Mouse (Mus musculus): ENCODE data around the gene Pigp.
"Not testable (repeated sequence)": the region's sequence is repeated elsewhere in the genome, so short reads cannot be mapped to it uniquely, and the experiment has no call there.

Pigp gene

DNA sequence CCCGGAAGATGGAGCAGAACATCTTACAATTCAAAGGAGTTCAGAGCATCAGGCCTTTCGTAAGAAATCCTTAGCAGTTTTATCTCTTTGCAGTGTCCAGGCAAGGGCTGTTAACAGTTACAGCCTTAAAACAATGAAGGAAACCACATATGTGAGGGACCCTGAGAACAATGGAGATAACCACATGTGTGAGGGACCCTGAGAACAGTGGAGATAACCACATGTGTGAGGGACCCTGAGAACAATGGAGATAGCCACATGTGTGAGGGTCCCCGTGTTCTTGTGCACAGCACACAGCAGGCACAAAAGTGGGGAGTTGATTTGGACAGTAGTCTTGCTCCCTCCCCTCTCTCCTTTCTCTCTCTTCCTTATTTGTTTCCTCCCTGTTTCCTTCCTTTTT, 13.6 kb downstream of the Pigp start:
- no peak for DNase-seq (ENCODE audit: low read depth, low spot score)

DNA sequence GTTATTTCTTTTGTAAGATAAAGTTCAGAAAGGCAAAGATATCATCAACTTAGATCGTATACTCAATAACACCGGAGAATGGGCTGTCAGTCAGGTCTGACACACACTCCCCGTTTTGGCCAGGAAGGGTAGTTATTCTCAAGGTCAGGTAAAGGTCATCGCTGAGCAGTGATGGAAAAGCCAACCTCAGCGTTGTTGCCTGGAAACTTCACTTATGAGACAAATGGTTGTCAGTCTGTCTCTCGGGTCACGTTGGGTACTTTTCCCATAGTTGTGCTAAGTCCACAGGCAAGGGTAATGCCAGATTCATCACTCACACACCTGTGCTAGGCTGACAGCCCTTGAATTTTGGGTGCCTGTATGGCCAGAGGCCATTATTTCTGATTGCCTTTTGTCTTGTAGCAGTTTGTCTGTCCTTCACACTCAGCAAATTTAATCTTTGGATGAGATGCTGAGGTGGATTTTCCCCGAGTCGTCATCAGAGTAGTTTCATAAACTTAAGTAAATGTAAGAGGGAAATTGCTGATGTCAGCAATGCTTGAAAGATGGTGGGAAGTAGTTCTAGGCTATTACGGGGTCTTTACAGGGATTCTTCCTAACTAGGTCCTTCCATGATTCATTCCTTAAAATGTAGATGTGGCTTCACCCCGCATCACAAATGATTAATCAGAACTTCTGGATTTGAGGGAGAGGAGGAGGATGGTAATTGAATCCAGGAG, 14.7 kb downstream of the Pigp start:
- no peak for DNase-seq (ENCODE audit: low read depth, low spot score)

DNA sequence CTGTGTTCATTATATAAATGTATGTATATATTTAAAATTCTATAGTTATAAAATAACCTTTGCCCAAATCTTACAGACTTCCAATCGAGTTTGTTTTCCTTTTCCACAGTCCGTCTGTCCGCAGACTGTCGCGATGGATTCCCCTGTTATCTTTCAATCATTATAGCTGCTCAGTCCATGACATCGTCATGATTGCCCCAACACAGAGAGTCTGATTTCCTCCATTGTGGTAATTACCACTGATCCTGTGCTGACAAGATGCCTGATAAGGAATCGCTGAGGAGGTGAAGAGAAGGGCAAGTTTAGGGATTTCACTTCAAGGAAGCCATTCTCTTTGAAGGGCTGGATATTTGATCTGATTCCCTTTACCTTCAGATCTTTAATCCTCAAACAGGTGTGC, 15.6 kb downstream of the Pigp start:
- no peak for DNase-seq (ENCODE audit: low read depth, low spot score)

DNA sequence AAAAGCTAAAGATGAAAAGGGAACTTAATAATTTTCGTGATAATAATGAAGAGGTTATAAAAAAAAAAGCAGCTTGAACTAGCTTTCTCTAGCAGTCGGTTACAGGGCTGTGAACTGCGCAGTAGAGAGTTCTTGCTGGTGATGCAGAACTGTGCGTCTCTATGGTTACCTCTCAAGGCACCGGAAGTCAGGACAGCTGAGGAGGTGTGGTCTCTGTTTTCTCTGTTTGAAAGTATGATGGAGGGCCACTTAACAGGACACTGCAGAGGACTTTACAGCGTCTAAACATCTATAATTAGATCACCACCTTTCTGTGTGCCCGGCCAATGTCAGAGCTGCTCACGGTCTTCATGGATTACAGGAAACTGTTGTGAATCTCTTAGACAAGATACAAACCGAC, 17.2 kb downstream of the Pigp start:
- DNase-seq (ENCODE audit: low read depth, low spot score) = no peak

DNA sequence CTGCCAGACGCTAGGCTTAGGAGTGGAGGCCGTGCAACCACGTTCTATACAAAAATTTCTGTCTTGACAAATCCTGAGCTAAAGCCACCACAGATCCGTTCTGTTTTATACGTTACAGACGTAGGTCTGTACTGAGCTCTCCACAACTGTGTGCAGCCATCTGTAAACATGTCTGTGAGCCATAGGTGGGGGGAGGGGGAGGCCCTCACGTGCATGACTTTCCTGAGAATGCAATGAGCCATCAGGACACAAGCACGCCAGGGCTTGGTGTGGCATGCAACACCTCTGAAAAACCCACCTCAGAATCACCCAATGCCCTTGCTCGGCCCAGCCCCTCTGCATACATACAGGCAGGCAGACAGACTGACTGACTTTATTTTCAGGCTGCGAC, 21.4 kb downstream of the Pigp start:
- DNase-seq (ENCODE audit: low read depth, low spot score) = no peak

DNA sequence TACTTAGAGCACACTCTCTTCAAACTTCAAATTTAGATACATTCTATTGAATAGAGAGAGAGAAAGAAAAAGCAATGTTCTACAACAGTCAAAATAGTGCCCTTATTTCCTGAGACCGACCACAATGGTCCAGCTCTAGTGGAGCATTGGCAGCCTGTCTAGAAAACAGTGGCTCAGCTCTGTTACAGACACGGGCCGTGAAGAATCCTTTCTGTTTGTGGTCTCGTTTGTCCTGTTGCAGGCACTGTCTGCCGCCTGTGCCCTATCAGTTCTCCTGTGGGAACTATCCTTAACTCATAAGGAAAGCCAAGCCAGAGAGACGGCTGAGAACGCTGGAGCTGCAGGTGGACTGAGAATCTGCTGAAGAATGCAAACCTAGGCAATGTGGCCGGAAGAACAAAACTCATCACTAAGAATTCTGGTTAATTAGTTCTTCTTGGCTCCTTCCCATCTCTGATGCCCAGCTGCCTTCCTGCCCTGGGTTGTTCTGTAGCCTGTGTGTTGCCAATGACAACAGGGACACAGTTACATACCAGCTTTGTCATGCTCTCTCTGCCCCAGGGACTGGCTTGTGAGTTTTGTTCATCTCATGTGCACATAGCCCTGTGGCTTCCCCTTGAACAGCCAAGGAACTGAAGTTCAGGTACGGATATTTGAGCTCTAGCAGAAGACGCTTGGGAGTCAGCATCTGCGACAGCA, 21.9 kb downstream of the Pigp start:
- no peak for DNase-seq (ENCODE audit: low read depth, low spot score)

DNA sequence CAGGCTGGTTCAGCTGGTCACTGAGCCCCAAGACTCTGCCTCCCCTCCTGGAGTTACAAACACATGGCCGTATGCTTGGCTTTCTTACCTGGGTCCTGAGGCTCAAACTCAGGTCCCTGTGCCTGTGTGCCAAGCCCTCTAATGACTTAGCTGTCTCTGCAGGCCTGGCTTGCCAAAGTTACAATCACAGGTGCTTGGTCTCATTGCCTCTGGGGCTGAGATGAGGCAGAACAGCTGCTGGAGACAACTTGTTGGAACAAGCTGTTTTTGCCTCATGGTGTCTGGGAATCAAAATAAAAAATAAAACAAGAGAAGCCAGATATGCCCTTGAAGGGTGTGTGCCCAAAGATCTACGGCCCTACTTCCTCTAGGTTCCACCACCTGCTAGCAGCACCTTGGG, 22.9 kb downstream of the Pigp start:
- no peak for DNase-seq (ENCODE audit: low read depth, low spot score)

DNA sequence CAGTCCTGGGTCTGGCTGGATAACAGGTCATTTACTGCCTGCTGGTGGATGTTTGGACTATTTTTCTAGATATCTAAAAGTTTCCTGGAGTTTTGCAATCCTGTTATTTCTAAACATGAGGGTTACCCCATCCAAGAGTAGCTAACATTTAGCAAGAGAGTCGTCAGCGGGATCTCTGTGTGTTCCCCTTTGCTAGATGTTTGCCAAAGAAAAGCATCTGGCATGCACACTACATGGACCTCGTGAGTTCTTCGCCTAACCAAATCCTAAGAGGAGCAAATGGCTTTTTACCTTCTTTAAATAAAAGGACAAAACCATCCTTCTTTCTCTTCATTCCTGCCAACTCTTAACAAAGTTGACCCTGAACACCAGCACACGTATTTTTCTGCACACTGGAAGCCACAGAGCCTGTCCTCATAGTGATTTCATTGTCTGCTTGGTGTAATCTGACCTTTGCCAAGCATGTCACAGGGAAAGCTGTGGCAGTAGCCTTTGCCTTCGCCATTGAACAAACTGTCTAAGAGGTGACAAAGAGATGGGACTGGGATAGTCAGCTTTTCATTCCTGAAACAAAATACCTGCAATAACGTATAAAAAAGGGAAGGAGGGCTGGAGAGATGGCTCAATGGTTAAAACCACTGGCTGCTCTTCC, 24.4 kb downstream of the Pigp start:
- DNase-seq (ENCODE audit: low read depth, low spot score) = no peak

DNA sequence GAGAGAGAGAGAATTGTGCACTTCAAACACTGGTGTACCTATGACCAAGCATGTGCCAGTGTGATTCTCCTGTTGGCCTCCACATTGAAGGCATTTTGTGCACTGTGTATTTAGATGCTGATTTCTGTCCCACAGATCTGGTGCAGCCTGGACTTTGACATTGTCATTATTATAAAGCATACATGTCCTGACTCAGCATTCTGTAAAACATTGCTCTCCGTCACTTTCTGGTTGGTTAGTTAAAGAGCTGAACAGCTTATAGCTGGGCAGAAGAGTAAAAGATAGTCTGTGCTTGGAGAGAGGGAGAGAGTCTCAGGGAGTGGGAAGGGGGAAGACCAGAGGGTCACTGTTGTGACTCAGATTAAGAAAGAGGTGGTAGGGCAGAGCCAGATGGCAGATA, 25.9 kb downstream of the Pigp start:
- no peak for DNase-seq (ENCODE audit: low read depth, low spot score)

DNA sequence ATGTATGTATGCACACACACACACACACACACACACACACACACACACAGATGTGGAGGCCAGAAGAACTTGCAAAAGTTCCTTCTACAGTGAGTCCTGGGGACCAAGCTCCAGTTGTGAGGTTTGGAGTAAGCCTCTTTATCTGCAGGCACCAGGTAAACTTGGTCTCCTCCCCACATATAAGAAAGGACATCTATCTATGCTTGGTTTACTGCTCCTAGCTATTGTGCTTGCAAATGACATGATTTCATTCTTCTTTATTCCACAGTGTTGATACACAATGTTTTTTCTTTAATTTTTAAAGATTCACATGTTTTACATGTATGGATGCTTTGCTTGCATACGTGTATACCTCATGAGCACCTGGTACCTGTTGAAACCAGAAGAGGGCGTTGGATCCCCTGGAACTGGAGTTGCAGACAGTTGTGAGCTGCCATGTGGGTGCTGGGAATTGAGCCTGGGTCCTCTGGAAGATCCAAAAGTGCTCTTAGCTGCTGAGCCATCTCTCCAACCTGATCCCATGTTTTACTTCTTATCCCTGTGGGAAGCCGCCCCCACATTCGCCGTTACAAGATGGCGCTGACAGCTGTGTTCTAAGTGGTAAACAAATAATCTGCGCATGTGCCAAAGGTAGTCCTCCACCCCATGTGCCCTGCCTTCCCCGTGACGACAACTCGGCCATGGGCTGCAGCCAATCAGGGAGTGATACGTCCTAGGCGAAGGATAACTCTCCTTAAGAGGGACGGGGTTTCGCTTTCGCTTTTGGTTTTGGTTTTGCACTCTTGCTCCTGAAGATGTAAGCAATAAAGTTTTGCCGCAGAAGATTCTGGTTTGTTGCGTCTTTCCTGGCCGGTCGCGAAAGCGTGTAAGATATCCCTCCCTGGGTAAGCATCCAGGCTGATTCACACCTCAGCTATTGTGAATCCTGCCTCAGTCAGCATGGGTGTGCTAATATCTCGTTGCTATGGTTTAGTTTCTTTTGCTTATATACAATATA, 32.2 kb downstream of the Pigp start:
- DNase-seq (ENCODE audit: low read depth, low spot score) = not testable (repeated sequence)

DNA sequence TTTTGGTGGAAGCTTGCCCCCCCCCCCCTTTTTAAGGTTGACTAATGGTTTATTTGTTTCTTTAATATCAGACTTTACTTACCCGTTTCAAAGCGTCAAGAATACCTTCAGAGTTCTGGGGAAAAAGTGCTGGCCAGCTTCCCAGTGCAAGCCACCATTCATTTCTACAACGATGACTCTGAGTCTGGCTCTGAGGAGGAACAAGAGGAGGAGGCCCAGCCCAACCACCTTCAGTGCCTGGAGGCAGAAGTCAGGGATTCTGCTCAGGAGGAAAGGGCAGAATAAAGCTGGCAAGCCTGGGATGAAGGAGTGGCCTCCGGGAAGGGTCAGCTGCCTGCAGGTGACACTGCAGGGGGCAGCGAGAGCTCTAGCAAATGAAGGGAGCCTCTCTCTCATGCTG, 36.0 kb downstream of the Pigp start:
- no peak for DNase-seq (ENCODE audit: low read depth, low spot score)

DNA sequence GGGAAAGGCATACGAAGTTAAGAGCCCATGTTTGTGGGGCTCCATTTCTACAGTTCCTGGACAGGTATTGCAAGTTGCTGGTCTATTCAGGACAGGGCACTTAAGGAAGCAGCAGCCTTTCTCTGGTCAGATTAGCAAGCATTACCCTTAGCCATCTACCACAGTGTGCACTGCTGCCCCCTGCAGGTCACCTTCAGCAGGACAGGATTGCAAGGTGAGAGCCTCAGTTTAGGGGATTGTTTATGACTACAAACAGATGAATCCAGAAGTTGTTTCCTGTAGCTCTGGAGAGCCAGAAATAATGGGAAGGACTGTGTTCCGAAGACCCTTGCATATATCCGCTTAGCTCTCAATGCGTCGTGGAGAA, 39.8 kb downstream of the Pigp start:
- peak; percentile 51 for DNase-seq (ENCODE audit: low read depth, low spot score)

DNA sequence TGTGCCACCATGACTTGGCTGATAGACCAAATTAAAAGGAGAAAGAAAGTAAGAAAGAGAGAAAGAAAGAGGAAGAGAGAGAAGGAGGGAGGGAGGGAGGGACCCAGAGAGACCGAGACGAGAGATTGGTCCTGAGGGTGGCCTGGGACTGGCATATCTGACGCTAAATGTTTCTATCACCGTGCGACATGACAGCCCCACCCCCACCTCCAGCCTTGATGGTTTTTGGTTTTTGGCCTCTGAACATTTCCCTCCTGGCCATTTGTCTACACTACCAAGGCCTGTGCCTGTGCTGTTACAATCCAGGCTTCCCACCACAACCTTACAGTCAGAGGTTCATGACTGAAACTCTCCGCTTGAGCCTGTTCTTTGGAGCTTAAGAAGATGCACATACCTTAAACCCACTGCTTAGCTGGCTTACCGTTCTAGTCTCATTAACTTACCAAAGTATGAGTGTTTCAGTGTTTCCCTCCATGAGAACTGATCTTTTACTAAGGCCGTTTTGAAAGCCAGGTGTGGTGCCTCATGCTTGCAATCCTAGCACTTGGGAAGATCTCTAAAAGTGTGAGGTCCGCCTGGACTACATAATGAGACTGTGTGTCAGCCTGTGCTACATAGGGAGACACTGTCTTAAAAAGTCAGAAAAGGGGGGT, 40.3 kb downstream of the Pigp start:
- no peak for DNase-seq (ENCODE audit: low read depth, low spot score)

DNA sequence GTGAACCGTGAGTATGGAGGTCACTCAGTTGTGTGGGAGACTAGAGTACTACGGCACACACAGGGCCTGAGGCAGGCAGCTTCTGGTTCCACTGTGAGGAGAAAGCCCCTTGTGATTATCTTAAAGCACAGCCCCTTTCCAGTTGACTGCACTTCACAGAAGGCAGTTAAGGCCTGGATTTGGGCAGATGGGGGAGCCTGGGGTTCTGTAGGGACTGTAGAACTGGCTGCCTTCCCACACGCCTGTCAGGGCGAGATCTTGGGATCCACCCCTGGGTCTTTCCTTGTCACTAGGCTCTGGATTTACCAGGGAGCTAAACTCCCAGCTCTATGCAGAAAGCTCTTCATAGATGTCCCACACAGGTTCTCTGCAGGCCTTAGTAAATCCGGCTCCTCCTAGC, 41.2 kb downstream of the Pigp start:
- DNase-seq (ENCODE audit: low read depth, low spot score) = no peak

DNA sequence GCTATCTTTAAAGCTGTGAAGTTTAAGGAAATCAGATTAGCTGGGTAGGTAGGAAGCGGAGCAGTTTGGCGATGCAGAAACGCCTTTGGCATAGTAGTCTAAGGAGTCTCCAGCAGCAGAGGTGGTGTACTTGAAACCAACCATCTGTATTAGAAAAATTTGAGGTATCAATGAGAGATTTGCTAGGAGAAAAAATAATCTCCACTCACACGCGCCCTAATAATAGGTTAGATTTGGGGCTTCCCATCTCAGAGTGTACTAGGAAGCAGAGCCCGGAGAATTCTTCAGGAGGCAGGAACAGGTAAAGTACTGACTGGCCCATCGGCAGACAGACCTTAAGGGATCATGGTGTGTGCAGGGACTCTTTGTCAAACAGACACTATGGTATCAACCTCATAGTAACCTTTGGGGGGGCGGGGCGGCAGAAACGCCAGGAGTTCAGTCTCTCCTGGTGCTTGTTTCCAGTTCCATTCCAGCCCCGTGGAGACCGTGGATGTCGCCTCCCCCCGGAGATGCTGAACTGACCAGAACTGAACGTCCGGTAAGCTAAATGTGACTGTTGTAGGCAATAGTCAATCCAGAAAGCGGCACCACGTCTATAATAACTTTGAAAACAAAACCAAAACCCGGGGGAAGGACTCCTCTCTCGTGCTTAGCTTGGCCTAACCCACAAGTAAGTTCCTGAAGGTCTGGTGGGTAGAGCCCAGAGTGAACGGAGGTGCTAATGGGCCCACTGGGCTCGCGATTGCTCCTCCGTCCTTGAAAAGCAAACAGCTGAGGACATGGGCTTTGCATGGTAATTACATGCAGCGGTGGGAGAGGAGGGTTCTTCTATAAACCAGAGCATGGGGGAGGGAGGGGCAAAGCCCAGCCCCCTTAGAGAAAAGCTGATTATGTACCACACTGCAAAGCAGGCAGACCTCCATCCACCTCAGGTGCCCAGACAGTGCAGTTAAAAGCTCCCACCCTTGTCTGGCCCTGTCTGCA, 42.5 kb downstream of the Pigp start:
- no peak for DNase-seq (ENCODE audit: low read depth, low spot score)

DNA sequence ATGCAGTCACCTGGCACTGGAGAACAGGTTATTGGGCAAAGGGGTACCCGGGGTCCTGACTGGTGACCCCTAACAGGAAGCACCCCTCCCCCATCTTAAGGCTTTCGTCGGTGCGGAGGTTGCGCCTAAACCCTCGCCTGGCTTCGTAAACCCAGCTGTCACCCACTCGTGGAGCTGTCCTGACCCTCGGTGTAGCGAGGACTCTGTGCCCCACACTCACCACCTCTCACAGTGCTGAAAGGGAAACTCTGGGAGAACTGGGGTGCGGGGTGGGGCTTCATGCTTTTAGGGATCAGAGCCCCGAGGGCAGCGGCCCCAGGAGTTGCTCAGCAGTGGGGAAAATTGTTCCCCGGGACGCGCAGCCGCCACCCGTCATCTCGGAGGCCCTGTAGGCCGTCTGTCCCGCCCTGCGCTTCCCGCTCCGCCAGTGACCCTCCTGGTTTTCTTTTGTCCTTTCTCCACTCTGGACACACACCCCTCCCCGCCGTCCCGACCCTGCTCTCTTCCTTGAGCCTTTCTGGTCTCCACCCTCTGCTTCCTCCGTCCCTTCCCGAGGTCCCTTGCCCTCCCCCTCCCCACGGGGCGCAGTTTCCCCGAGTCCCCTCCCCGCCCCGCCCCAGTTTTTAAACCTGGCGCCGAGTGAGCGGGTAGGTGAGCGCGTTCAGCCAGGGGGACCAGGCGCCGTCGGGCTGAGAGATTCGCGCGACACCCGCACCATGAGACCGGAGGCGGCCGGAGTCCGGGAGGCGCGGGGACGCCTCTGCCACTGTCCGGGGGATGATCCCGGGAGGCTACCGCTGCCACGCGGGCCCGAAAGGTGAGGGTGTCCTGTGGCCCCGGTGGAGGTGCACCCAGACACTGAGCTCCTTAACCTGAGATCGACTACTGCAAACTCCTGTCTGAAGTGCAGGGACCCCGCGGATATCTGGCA, 43.6 kb downstream of the Pigp start, which contains the start of gene Ripply3:
TSS of gene Ripply3 (plus strand) at position 640 of the 931 bp plus-strand sequence.
- no peak for DNase-seq (ENCODE audit: low read depth, low spot score)

DNA sequence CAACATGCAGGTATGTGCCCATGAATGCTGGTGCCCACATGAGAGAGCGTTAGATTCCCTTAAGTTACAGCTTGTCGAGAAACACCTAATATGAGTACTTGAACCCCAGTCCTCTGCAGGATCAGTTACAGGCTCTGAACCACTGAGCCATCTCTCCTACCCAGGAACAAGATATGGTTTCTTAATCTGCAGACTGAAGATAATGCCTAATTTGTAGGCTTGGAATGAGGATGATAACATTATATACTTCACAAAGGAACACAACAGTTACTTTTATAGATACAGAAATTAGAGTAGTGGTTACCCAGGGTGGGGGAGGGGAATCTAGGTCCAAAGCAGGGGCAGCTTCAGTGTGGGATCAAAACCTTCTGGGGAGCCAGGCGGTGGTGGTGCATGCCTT, 45.6 kb downstream of the Pigp start:
- no peak for DNase-seq (ENCODE audit: low read depth, low spot score)

DNA sequence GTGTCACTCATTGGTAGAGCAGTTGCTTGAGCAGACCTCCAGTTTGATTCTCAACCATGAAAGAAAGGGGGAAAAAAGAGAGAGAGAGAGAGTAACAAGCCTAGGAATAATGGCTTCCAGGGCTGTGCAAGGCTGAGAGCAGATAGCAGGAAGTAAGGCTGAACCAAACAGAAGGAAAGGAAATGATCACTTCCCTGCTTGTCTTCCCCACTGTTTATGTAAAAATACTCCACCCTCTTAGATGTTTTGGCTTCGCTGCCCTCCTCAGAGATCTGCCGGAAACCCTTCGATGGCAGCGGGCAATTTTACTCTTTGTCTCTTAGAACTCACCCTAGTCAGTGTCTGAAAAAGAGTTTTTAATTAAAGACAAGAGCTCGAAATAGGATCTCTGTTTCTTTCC, 48.0 kb downstream of the Pigp start:
- DNase-seq (ENCODE audit: low read depth, low spot score) = no peak

DNA sequence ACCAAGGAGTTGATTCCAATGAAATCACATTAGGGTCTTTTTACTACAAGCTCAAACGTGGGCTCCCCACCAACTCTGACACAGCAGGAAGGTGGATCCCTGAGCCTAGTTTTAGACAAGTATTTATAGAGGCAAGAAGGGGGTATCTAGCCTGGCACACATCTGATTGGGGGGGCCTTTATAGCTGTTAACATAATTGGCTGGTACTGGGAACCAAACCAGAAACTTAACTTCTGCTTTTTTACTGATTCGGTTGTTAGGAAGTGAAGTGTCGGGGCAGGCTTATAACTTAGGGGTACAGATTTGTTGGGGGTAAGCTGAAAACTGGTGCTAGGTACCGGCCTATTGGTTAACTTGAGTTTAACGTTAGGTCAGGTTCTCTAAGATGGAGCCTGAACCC, 51.4 kb downstream of the Pigp start:
- DNase-seq (ENCODE audit: low read depth, low spot score) = no peak
